Mouse (Mus musculus) intestine, embryonic 14.5 days (tissue): ENCODE measurements around the gene Armc2. TPM values are rescaled to one million over a fixed set of nuclear protein-coding genes. Genes with fewer than 3 reads are reported as not detected.

Experiments
- ATAC-seq: fragments of 200-750 bp; cut with Nextera tagmentation; replicated peaks from 2 replicates; pipeline ENCODE4 v1.8.0; 2017; ENCODE audit warnings: low read depth, moderate number of reproducible peaks, moderate TSS enrichment, moderate library complexity; ENCODE audit not compliant: low FRiP score, low TSS enrichment
- DNase-seq: peaks from one replicate; pipeline ENCODE4 v3.0.0-alpha.2; 2018; ENCODE audit warnings: low spot score
- H3K27ac ChIP-seq: fragments of 300-500 bp; sonication (generic); 2 replicates; pipeline ENCODE4 v1.5.1; 2014; ENCODE audit warnings: low read depth, mild to moderate bottlenecking, control low read depth
- H3K27me3 ChIP-seq: fragments of 300-500 bp; sonication (generic); replicated peaks from 2 replicates; pipeline ENCODE4 v1.6.1; 2014; ENCODE audit warnings: low read length, control low read depth; ENCODE audit not compliant: control insufficient read depth, insufficient read depth
- H3K36me3 ChIP-seq: fragments of 300-500 bp; sonication (generic); 2 replicates; pipeline ENCODE4 v1.6.1; 2014; ENCODE audit warnings: low read length, control low read depth; ENCODE audit not compliant: control insufficient read depth, insufficient read depth
- H3K4me1 ChIP-seq: fragments of 300-500 bp; sonication (generic); replicated peaks from 2 replicates; pipeline ENCODE4 v1.6.1; 2014; ENCODE audit warnings: low read length, control low read depth, mixed read lengths; ENCODE audit not compliant: control insufficient read depth, insufficient read depth
- H3K4me2 ChIP-seq: fragments of 300-500 bp; sonication (generic); 2 replicates; pipeline ENCODE4 v1.6.1; 2014; ENCODE audit warnings: low read length
- H3K4me3 ChIP-seq: fragments of 300-500 bp; sonication (generic); 2 replicates; pipeline ENCODE4 v1.5.1; 2014; ENCODE audit warnings: low read depth, low read length, control low read depth, mixed read lengths
- H3K9ac ChIP-seq: fragments of 300-500 bp; sonication (generic); 2 replicates; pipeline ENCODE4 v1.6.1; 2014; ENCODE audit warnings: mild to moderate bottlenecking, low read length
- H3K9me3 ChIP-seq: fragments of 300-500 bp; sonication (generic); 2 replicates; pipeline ENCODE4 v1.6.1; 2016; ENCODE audit warnings: low read length, control low read depth; ENCODE audit not compliant: control insufficient read depth
- WGBS: fragments of 180-500 bp; shearing (Covaris S2); extraction: QIAGEN DNeasy Blood & Tissue Kit; methylation state at CpG from one replicate; pipeline ENCODE4 v1.1.7; 2014; 5-methylcytosine and 5-hydroxymethylcytosine counted together
- polyA plus RNA-seq: library from polyadenylated mRNA; unstranded; fragments of >200 nt; fragmentation: Nextera tagmentation; extraction: Ambion mirVana; gene quantifications from 2 replicates; pipeline ENCODE4 v1.2.1, GENCODE M21; 2014

Armc2 gene
- polyA plus RNA-seq, 1 experiment from 2014 or later = 1.7 TPM

DNA sequence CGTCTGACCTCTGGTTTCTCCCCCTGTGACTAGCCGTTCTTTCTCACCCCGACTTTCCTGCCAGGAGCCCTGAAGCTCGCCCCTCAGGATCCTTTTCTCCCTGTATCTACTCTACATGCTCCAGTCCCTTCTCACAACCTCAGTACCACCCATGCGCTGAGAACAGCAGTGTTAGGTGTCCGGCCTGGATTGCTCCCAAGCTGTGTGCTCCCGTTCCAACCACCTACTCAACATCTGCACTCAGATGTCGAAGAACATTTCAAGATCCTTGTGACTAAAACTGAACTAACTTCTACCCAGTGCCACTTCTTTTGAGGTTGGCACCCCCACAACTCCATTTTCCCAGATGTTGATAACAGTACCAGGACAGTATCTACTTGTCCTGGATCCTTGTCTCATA lies 30.4 kb upstream of the Armc2 start:
- Histone ChIP-seq H3K27me3 (no peaks in the 10 kb centered on the region), H3K4me1 (no peaks in the 10 kb centered on the region), H3K9ac (no peak overlapping the region), H3K36me3 (no peaks in the 10 kb centered on the region), H3K9me3 (no peaks in the 10 kb centered on the region), H3K4me2 (no peak overlapping the region), H3K4me3 (no peak overlapping the region), H3K27ac (no peak overlapping the region)
- DNase-seq = no peak
- WGBS = 92% methylated on average over 8 of the region's 8 CpGs
- ATAC-seq = no peak

DNA sequence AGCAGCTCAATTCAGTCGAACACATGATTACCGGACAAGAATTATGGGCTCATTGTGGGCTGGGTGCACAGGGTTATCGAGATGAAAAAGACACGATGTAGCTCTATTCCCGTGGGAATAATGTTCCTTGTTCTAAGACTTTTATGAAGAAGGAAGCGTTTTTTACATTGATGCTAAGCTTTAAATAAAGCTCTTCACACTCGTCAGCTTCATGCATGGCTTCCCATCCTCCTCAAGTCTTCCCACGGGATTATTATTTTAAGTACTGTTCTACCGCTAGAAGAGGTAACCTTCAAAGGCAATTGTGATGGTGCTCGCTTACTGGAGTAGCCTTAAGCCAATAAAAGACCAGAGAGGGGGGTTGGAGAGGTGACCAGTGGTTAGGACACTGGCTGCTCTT lies 26.3 kb upstream of the Armc2 start:
- Histone ChIP-seq H3K27ac (no peak overlapping the region), H3K27me3 (no peaks in the 10 kb centered on the region), H3K4me1 (0 out of 2 replicates have a peak, but pooled peaks cover 7% of the 10 kb centered on the region), H3K4me3 (no peak overlapping the region), H3K9me3 (no peaks in the 10 kb centered on the region), H3K36me3 (no peaks in the 10 kb centered on the region), H3K4me2 (no peak overlapping the region), H3K9ac (no peak overlapping the region)
- DNase-seq (no peak), ATAC-seq (no peak)
- WGBS = 73% methylated on average over 10 of the region's 10 CpGs

DNA sequence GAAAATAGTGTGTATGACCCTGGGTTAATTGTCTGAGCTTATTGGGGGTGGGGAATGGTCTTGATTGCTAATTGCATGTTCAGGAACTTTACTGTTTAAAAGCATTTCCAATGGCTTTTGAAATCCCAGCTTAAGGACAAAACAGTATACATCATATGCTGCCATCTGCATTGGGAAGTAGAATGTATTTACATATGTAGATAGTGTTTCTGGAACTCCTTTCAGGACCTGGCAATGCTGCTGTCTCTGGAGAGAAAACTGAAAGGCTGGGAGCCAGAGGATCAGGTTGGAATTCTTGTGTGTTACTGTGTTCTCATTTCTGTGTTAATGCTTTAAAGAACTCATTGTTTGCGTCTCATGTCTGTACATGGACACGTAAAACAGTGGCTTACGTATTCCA lies 25.1 kb upstream of the Armc2 start:
- Histone ChIP-seq H3K9me3 (no peaks in the 10 kb centered on the region), H3K4me1 (0 out of 2 replicates have a peak, but pooled peaks cover 7% of the 10 kb centered on the region), H3K36me3 (no peaks in the 10 kb centered on the region), H3K27ac (no peak overlapping the region), H3K4me3 (no peak overlapping the region), H3K9ac (no peak overlapping the region), H3K27me3 (no peaks in the 10 kb centered on the region), H3K4me2 (no peak overlapping the region)
- no peak for ATAC-seq
- DNase-seq = no peak
- WGBS = 89% methylated on average over 3 of the region's 3 CpGs

DNA sequence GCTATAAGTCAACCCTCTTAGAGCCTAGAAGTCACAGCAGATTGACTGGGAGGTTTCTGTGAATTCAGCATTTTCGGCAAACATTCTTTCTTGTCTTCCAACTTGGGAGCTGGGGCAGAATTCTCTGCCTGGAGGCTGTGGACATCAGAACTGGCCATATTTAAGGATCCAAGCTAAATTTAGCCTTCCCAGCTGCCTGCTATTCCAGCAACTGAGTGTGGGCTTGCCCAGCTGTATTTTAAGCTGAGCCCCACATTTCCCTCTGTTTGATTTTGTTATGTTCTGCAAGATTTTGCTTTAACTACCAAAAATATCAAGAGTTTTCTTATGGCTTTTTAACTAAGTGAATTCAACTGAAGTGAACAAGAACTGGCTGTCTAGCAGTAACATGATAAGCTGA lies 24.6 kb upstream of the Armc2 start:
- H3K4me3 ChIP-seq = no peak overlapping the region
- H3K27me3 ChIP-seq = no peaks in the 10 kb centered on the region
- DNase-seq (no peak), ATAC-seq (no peak)
- WGBS = 82% methylated on average over 1 of the region's 1 CpGs
- H3K9me3 ChIP-seq = no peaks in the 10 kb centered on the region
- H3K4me2 ChIP-seq = no peak overlapping the region
- 0 out of 2 replicates have a peak, but pooled peaks cover 7% of the 10 kb centered on the region for H3K4me1 ChIP-seq
- no peaks in the 10 kb centered on the region for H3K36me3 ChIP-seq
- H3K27ac ChIP-seq = no peak overlapping the region
- H3K9ac ChIP-seq = no peak overlapping the region

DNA sequence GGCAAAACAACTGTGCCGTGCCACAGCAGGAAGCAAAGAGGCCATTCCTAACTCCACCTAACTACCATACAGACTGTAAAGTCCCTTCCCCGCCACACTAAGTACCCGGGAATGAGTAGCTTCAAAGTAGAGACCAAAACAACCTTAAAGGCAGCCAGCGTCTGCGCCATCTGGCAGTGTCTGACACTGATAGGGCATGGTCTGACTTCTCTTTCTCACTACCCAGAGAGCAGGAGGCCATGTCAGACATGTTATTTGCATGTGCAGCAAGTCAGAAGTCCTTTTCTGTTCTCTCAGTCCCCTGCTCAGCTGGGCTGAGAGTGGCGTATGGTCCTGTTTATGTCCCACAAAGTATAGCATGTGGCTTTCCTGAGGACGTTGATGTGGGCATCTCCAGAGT lies 23.8 kb upstream of the Armc2 start:
- WGBS = 67% methylated on average over 7 of the region's 7 CpGs
- no peak for DNase-seq
- Histone ChIP-seq H3K4me3 (no peak overlapping the region), H3K36me3 (no peaks in the 10 kb centered on the region), H3K9ac (no peak overlapping the region), H3K27ac (no peak overlapping the region), H3K4me2 (no peak overlapping the region), H3K9me3 (no peaks in the 10 kb centered on the region), H3K27me3 (no peaks in the 10 kb centered on the region), H3K4me1 (0 out of 2 replicates have a peak, but pooled peaks cover 9% of the 10 kb centered on the region)
- ATAC-seq = no peak

DNA sequence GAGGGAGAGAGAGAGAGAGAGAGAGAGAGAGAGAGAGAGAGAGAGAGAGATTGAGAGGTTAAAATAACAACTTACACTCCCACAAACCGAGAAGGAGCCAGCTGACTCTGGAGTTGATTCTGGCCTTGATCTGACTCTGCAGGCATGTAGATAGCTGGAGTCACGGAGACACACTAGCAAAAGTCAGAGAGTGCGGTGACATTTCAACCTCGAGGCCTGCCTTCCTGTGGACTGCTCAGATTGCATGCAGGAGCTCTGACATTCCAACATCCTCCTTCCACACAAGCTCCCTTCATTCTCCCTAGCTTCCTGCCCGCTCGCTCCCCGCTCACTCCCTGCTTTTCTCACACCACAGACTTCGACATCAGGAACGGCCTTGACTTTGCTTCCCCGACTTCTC lies 20.3 kb upstream of the Armc2 start:
- ATAC-seq = no peak
- 42% methylated on average over 10 of the region's 10 CpGs for whole genome bisulfite sequencing
- Histone ChIP-seq H3K27ac (no peak overlapping the region), H3K9me3 (no peaks in the 10 kb centered on the region), H3K4me3 (no peak overlapping the region), H3K4me2 (no peak overlapping the region), H3K9ac (no peak overlapping the region), H3K27me3 (no peaks in the 10 kb centered on the region), H3K4me1 (0 out of 2 replicates have a peak, but pooled peaks cover 9% of the 10 kb centered on the region), H3K36me3 (no peaks in the 10 kb centered on the region)
- DNase-seq = no peak

DNA sequence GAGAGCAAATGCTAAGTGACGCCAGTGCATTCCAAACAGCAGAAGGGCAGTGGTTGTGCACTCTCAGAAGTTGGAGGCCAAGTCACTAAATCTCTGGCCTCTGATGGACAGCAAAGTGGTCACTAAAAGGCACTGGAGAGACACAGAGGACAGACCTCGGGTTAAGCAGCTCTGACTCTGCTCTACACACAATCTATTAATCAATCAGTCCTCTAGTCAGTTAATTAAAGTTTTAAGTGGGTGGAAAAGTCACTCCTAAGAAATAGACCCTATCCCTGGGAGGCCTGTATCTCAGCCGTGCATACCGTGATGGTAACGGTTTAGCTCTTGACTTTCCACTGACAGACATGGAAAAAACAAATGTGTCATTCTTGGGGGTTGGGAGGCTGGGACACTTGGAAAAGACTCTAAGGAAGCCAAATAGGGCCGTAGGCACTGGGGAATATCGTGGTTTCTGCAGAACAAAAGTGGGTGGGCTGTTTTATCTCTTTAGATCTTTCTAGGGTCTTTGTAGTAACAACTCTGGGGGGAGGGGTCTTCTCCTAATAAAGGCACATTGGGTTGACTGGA lies 19.1 kb upstream of the Armc2 start:
- Histone ChIP-seq H3K36me3 (no peaks in the 10 kb centered on the region), H3K9ac (no peak overlapping the region), H3K4me3 (no peak overlapping the region), H3K4me2 (no peak overlapping the region), H3K27ac (no peak overlapping the region), H3K4me1 (0 out of 2 replicates have a peak, but pooled peaks cover 3% of the 10 kb centered on the region), H3K27me3 (no peaks in the 10 kb centered on the region), H3K9me3 (no peaks in the 10 kb centered on the region)
- WGBS = 40% methylated on average over 7 of the region's 7 CpGs
- no peak for DNase-seq
- no peak for ATAC-seq

DNA sequence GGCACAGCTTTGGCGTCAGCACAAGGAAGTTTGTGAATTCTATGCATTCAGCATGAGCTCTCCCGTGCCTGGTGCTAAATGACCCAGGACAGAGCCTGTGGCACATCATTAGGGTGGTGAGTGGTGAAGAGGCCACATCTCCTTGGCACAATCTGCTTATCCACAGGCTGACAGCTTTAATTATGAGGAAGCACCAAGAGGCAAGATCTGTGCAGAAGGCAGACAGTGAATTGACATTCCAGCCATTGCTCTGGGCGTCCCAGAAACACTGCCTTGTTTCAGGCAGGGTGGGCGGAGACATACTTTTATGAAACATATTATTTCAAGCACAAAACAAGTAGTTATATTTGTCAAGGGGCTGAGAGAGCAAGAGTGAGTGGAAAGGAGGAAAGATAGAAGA lies 18.6 kb upstream of the Armc2 start:
- 40% methylated on average over 4 of the region's 4 CpGs for WGBS
- ATAC-seq = no peak
- Histone ChIP-seq H3K4me2 (no peak overlapping the region), H3K4me1 (0 out of 2 replicates have a peak, but pooled peaks cover 3% of the 10 kb centered on the region), H3K4me3 (no peak overlapping the region), H3K27ac (no peak overlapping the region), H3K36me3 (no peaks in the 10 kb centered on the region), H3K9me3 (no peaks in the 10 kb centered on the region), H3K27me3 (no peaks in the 10 kb centered on the region), H3K9ac (no peak overlapping the region)
- no peak for DNase-seq

DNA sequence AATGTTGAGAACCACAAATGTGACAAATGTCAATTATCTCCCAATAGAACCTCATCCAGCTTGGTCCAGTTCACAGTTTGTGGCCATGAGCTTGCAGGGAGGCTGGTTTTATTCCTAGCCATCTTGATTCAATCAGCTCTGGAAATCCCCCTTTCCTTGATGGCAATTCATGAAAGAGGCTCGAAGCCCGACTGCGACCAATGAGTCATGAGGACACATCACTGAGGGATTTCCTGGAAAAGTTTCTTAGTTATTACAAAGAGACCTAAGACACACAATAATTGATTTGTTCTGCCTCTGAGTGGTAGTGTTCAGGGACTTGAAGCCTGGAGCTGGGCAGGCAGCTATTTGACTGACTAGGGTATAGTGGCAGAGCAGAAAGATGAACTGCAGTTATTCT lies 15.3 kb upstream of the Armc2 start:
- no peak overlapping the region for H3K9ac ChIP-seq
- H3K9me3 ChIP-seq = no peaks in the 10 kb centered on the region
- H3K4me2 ChIP-seq = no peak overlapping the region
- ATAC-seq (no peak), DNase-seq (no peak)
- no peak overlapping the region for H3K27ac ChIP-seq
- H3K27me3 ChIP-seq = no peaks in the 10 kb centered on the region
- H3K4me1 ChIP-seq = peaks cover 3% of the 10 kb centered on the region; the same call in 1 of the 2 replicates
- no peak overlapping the region for H3K4me3 ChIP-seq
- 83% methylated on average over 3 of the region's 3 CpGs for WGBS
- no peaks in the 10 kb centered on the region for H3K36me3 ChIP-seq
